Mouse (Mus musculus) embryonic facial prominence, embryonic 11.5 days (tissue): Measurements from ENCODE around the gene Acsm2. TPM values are rescaled to one million over a fixed set of nuclear protein-coding genes. Genes with fewer than 3 reads are reported as not detected.

Experiments used
- ATAC-seq: fragments of 200-750 bp; cut with Nextera tagmentation; replicated peaks from 2 replicates; pipeline ENCODE4 v1.8.0; 2017; ENCODE audit warnings: low read depth; ENCODE audit not compliant: insufficient number of reproducible peaks, low FRiP score, low TSS enrichment
- DNase-seq: peaks from one replicate; pipeline ENCODE4 v3.0.0-alpha.2; 2015; ENCODE audit warnings: low spot score
- H3K27ac ChIP-seq: fragments of 300-500 bp; sonication (generic); replicated peaks from 2 replicates; pipeline ENCODE4 v1.5.1; 2014; ENCODE audit warnings: mild to moderate bottlenecking, low read depth, low read length, control low read depth
- H3K27me3 ChIP-seq: fragments of 300-500 bp; sonication (generic); 2 replicates; pipeline ENCODE4 v1.6.1; 2014; ENCODE audit warnings: mild to moderate bottlenecking, low read length, moderate library complexity, mixed read lengths; ENCODE audit not compliant: control insufficient read depth, insufficient read depth
- H3K36me3 ChIP-seq: fragments of 300-500 bp; sonication (generic); replicated peaks from 2 replicates; pipeline ENCODE4 v1.6.1; 2014; ENCODE audit warnings: low read depth, mild to moderate bottlenecking, low read length, moderate library complexity, mixed read lengths; ENCODE audit not compliant: control insufficient read depth, insufficient read depth
- H3K4me1 ChIP-seq: fragments of 300-500 bp; sonication (generic); 2 replicates; pipeline ENCODE4 v1.6.1; 2014; ENCODE audit warnings: low read length, mixed read lengths; ENCODE audit not compliant: control insufficient read depth, insufficient read depth
- H3K4me2 ChIP-seq: fragments of 300-500 bp; sonication (generic); 2 replicates; pipeline ENCODE4 v1.6.1; 2014; ENCODE audit warnings: low read depth, mild to moderate bottlenecking, control low read depth, low read length, moderate library complexity
- H3K4me3 ChIP-seq: fragments of 300-500 bp; sonication (generic); 2 replicates; pipeline ENCODE4 v1.5.1; 2014; ENCODE audit warnings: low read depth, low read length, control low read depth
- H3K9ac ChIP-seq: fragments of 300-500 bp; sonication (generic); replicated peaks from 2 replicates; pipeline ENCODE4 v1.6.1; 2014; ENCODE audit warnings: mild to moderate bottlenecking, control low read depth, low read length
- H3K9me3 ChIP-seq: fragments of 300-500 bp; sonication (generic); replicated peaks from 2 replicates; pipeline ENCODE4 v1.6.1; 2016; ENCODE audit warnings: mild to moderate bottlenecking, low read length, inconsistent platforms, mixed read lengths; ENCODE audit not compliant: control insufficient read depth
- WGBS: fragments of 180-500 bp; shearing (Covaris S2); extraction: QIAGEN DNeasy Blood & Tissue Kit; methylation state at CpG from one replicate; pipeline ENCODE4 v1.1.7; 2014; 5-methylcytosine and 5-hydroxymethylcytosine counted together
- polyA plus RNA-seq: library from polyadenylated mRNA; unstranded; fragments of >200 nt; fragmentation: Nextera tagmentation; extraction: Ambion mirVana; gene quantifications from 2 replicates; pipeline ENCODE4 v1.2.1, GENCODE M21; 2014

Gene Acsm2
- polyA plus RNA-seq, 1 experiment from 2014 or later: not detected

- Histone ChIP-seq H3K4me2 (no peak overlapping the region), H3K9me3 (no peaks in the 10 kb centered on the region), H3K4me1 (no peaks in the 10 kb centered on the region), H3K4me3 (no peak overlapping the region), H3K36me3 (no peaks in the 10 kb centered on the region), H3K27me3 (no peaks in the 10 kb centered on the region), H3K27ac (no peak overlapping the region), H3K9ac (no peak overlapping the region)
- no peak for ATAC-seq
- 80% methylated on average over 3 of the region's 3 CpGs for whole genome bisulfite sequencing
- no peak for DNase-seq
Observed at GRCm38 (mm10) chr7:119594530-119595107, 40.5 kb downstream of the Acsm2 start.

- WGBS: 18% methylated on average over 1 of the region's 1 CpGs
Observed at GRCm38 (mm10) chr7:119595306-119595705, 41.2 kb downstream of the Acsm2 start.

GRCm38 (mm10) chr7:119596536-119596935 is 42.4 kb downstream of the Acsm2 start:
- Histone ChIP-seq H3K4me1 (no peaks in the 10 kb centered on the region), H3K9me3 (no peaks in the 10 kb centered on the region), H3K9ac (no peak overlapping the region), H3K4me3 (no peak overlapping the region), H3K27me3 (no peaks in the 10 kb centered on the region), H3K27ac (no peak overlapping the region), H3K36me3 (no peaks in the 10 kb centered on the region), H3K4me2 (no peak overlapping the region)
- 66% methylated on average over 2 of the region's 2 CpGs for WGBS
- ATAC-seq: no peak
- DNase-seq: no peak

More at GRCm38 (mm10) chr7:119595306-119595705, 41.2 kb downstream of the Acsm2 start:
- DNase-seq: no peak
- no peak overlapping the region for H3K9ac ChIP-seq
- H3K4me3 ChIP-seq: no peak overlapping the region
- ATAC-seq: no peak
- H3K27ac ChIP-seq: no peak overlapping the region
- H3K36me3 ChIP-seq: no peaks in the 10 kb centered on the region
- H3K4me1 ChIP-seq: no peaks in the 10 kb centered on the region
- no peak overlapping the region for H3K4me2 ChIP-seq
- H3K9me3 ChIP-seq: no peaks in the 10 kb centered on the region
- no peaks in the 10 kb centered on the region for H3K27me3 ChIP-seq

GRCm38 (mm10) chr7:119601195-119601953 is 47.2 kb downstream of the Acsm2 start:
- H3K27ac ChIP-seq: no peak overlapping the region
- no peak overlapping the region for H3K4me3 ChIP-seq
- no peak overlapping the region for H3K9ac ChIP-seq
- H3K36me3 ChIP-seq: no peaks in the 10 kb centered on the region
- H3K4me1 ChIP-seq: no peaks in the 10 kb centered on the region
- no peaks in the 10 kb centered on the region for H3K27me3 ChIP-seq
- ATAC-seq (no peak), DNase-seq (no peak)
- no peak overlapping the region for H3K4me2 ChIP-seq
- H3K9me3 ChIP-seq: no peaks in the 10 kb centered on the region
- WGBS: 81% methylated on average over 2 of the region's 2 CpGs

- no peak overlapping the region for H3K4me3 ChIP-seq
- no peak overlapping the region for H3K27ac ChIP-seq
- no peaks in the 10 kb centered on the region for H3K4me1 ChIP-seq
- H3K9ac ChIP-seq: no peak overlapping the region
- no peaks in the 10 kb centered on the region for H3K36me3 ChIP-seq
- no peaks in the 10 kb centered on the region for H3K9me3 ChIP-seq
- no peaks in the 10 kb centered on the region for H3K27me3 ChIP-seq
- WGBS: 56% methylated on average over 1 of the region's 1 CpGs
- no peak for DNase-seq
- H3K4me2 ChIP-seq: no peak overlapping the region
- ATAC-seq: no peak
Observed at GRCm38 (mm10) chr7:119601954-119602317, 47.8 kb downstream of the Acsm2 start.

- ATAC-seq: no peak
- WGBS: 82% methylated on average over 2 of the region's 2 CpGs
- DNase-seq: no peak
- Histone ChIP-seq H3K4me3 (no peak overlapping the region), H3K4me1 (no peaks in the 10 kb centered on the region), H3K27me3 (no peaks in the 10 kb centered on the region), H3K9me3 (no peaks in the 10 kb centered on the region), H3K36me3 (no peaks in the 10 kb centered on the region), H3K4me2 (no peak overlapping the region), H3K27ac (no peak overlapping the region), H3K9ac (no peak overlapping the region)
Observed at GRCm38 (mm10) chr7:119604903-119605483, 50.9 kb downstream of the Acsm2 start.

- H3K4me2 ChIP-seq: no peak overlapping the region
- H3K9me3 ChIP-seq: no peaks in the 10 kb centered on the region
- DNase-seq (no peak), ATAC-seq (no peak)
- no peaks in the 10 kb centered on the region for H3K4me1 ChIP-seq
- no peak overlapping the region for H3K9ac ChIP-seq
- no peaks in the 10 kb centered on the region for H3K36me3 ChIP-seq
- H3K27me3 ChIP-seq: no peaks in the 10 kb centered on the region
- 78% methylated on average over 9 of the region's 9 CpGs for WGBS
- H3K4me3 ChIP-seq: no peak overlapping the region
- no peak overlapping the region for H3K27ac ChIP-seq
Observed at GRCm38 (mm10) chr7:119605926-119606663, 52.0 kb downstream of the Acsm2 start.
